Comparison of ENCODE assay signal across 8 mouse cellular contexts in the genomic region with DNA sequence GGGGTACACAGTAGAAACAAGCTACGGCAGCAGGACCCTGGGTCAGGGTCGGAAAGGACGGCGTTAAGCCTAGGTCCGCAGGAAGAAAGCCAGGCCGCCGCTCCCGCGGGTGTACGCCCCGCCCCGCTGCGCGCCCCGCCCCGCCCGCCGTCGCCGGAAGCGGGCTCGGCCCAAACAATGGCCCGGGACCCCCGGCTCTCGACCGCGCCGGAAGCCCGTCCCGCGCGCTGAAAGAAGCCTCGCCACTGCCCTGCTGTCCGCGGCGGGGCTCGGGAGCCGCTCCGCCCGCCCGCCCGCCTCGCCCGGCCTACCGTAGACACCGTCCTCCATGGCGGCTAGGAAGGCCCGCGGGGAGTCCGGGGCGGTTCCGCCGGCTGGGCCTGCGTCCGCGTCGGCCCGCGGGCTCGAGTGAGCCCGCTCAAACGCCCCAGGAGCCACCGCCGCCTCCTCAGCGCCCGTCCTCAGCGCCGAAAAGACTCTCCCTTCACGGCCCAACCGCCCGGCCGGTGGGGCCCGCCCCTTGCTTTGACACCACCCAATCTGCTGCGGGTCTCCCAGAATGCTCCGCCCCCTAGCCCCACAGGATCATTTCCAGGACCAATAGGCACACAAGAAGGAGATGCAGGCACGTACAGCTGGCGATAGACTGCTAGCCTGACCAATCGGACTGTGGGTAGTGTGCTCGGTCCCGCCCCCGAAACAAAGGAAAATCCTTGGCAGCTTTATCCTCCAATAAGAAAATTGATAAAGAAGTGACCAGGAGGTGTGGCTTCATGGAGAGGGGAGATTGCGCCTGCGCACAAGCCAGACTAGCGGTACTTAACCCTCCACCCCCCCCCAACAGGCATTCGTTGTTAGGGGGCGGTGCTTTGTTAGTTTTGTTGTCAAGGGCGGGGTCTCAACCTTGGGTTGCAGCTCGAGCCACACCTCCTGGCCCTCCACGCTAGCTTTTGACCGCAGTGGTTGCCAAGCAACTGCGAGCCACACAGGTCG. TPM values are rescaled to one million over a fixed set of nuclear protein-coding genes. Genes with fewer than 3 reads are reported as not detected.
DNase-seq lines count a peak whose midpoint lies in the region; ATAC-seq lines count a peak whose summit lies in the region.

A gene (minus strand): TSS at position 795 of the 993 bp plus-strand sequence.

- peak; percentile 98 for ATAC-seq in inflammation-experienced regulatory T-cells, adult 6 months
- ATAC-seq in megakaryocyte-erythroid progenitor cell, adult 5-6 weeks (replicated peaks; ENCODE audit: low FRiP score, low TSS enrichment, poor library complexity, severe bottlenecking), result peak; percentile 97

- DNase-seq in adrenal gland, adult (ENCODE audit: inconsistent age in 2 of 2, low spot score in 1 of 2), result peak; percentile 99 to 100
- peak; percentile 100 for DNase-seq in embryo, embryonic 10.5 days (ENCODE audit: low spot score)
- DNase-seq in gastrocnemius, postnatal 14 days, result peak; percentile 98
- DNase-seq in left cerebral cortex, postnatal 10 days (ENCODE audit: extremely low spot score in 1 of 2, low spot score in 2 of 2), result peak; percentile 99 to 100
- peak; percentile 97 for DNase-seq in right cerebral cortex, postnatal 25 days
- peak; percentile 97 to 99 for DNase-seq in urinary bladder, postnatal 4 days (ENCODE audit: low spot score in 2 of 2)

- intact Hi-C loops in gastrocnemius, postnatal 14 days (cut with DNase I; ENCODE audit: low total_unique reads), result no loop called here
- intact Hi-C loops in left cerebral cortex, postnatal 10 days (cut with DNase I), result no loop called here

RNA-seq across cellular contexts. Expression of the gene that starts here (rescaled TPM):
- total RNA-seq in gastrocnemius, postnatal 14 days (2021), result 10 to 100 TPM; 34.6 to 35.8 TPM
- 10 to 100 TPM; 11.9 to 19.8 (median 16.7) TPM for polyA plus RNA-seq in inflammation-experienced regulatory T-cells, adult 6 months (2017; shearing (Covaris generic))
- 100 to 1,000 TPM; 229 to 242 TPM for total RNA-seq in left cerebral cortex, postnatal 10 days (2021)
- total RNA-seq in megakaryocyte-erythroid progenitor cell, adult 5-6 weeks (2014; fragmentation: Nextera tagmentation), result 27.2 and 30.8 TPM in 2 replicates
- total RNA-seq in megakaryocyte-erythroid progenitor cell, adult 5-6 weeks (2017), result 36.9 and 38.0 TPM in 2 replicates

Comparison
In these comparisons a context has a peak if more than half of its experiments do, and no peak if none do; other contexts are left out.
1. Peak in every context shown above with its lines: DNase-seq and ATAC-seq.
2. RNA of the gene that starts here (total RNA-seq): 229 to 242 TPM in left cerebral cortex, postnatal 10 days; 27.2 to 38.0 TPM in megakaryocyte-erythroid progenitor cell, adult 5-6 weeks and 34.6 to 35.8 TPM in gastrocnemius, postnatal 14 days; every median in the first group is over 4 times any median in the second.